Mouse (Mus musculus) kidney, postnatal 25 days (tissue): Measurements from ENCODE around the gene Gcnt2.
"Not testable (repeated sequence)": the region's sequence is repeated elsewhere in the genome, so short reads cannot be mapped to it uniquely, and the experiment has no call there.

Source experiments
- DNase-seq, 2 experiments: peaks; one replicate each; pipeline ENCODE4 v3.0.0; 2021; ENCODE audit warnings: mixed read lengths in 2 of 2

Gene Gcnt2

GRCm38 (mm10) chr13:40875415-40875814 is 15.9 kb downstream of the Gcnt2 start:
- no peak for DNase-seq

- no peak for DNase-seq
These were observed 18.0 kb downstream of the Gcnt2 start for GRCm38 (mm10) chr13:40877589-40877988.

GRCm38 (mm10) chr13:40880557-40880956 is 21.0 kb downstream of the Gcnt2 start:
- DNase-seq, result no peak

GRCm38 (mm10) chr13:40882606-40883005 is 23.1 kb downstream of the Gcnt2 start:
- DNase-seq, result no peak

- peak in 1 of 2 experiments; percentile 75 for DNase-seq
These were observed 24.3 kb downstream of the Gcnt2 start for GRCm38 (mm10) chr13:40883903-40884302.

GRCm38 (mm10) chr13:40884878-40885277 is 25.3 kb downstream of the Gcnt2 start:
- no peak for DNase-seq

GRCm38 (mm10) chr13:40885935-40886642 is 26.5 kb downstream of the Gcnt2 start:
- no peak for DNase-seq

GRCm38 (mm10) chr13:40886643-40887381 is 27.3 kb downstream of the Gcnt2 start:
- DNase-seq, result peak in 1 of 2 experiments; percentile 66

- DNase-seq, result peak; percentile 59 to 74
These were observed 31.0 kb downstream of the Gcnt2 start for GRCm38 (mm10) chr13:40890595-40890994.

GRCm38 (mm10) chr13:40891369-40891768 is 31.8 kb downstream of the Gcnt2 start:
- not testable (repeated sequence) for DNase-seq

- peak in 1 of 2 experiments; percentile 56 for DNase-seq
These were observed 32.5 kb downstream of the Gcnt2 start for GRCm38 (mm10) chr13:40892043-40892442.

GRCm38 (mm10) chr13:40892547-40892946 is 33.0 kb downstream of the Gcnt2 start:
- no peak for DNase-seq

GRCm38 (mm10) chr13:40893573-40893972 is 34.0 kb downstream of the Gcnt2 start:
- DNase-seq, result no peak

GRCm38 (mm10) chr13:40898049-40898690 is 38.6 kb downstream of the Gcnt2 start:
- DNase-seq, result not testable (repeated sequence)

- DNase-seq, result peak; percentile 54 to 64
These were observed 39.1 kb downstream of the Gcnt2 start for GRCm38 (mm10) chr13:40898698-40899097.

GRCm38 (mm10) chr13:40899349-40899993 is 39.9 kb downstream of the Gcnt2 start:
- DNase-seq, result no peak

- DNase-seq, result peak in 1 of 2 experiments; percentile 4
These were observed 40.7 kb downstream of the Gcnt2 start for GRCm38 (mm10) chr13:40899994-40900970.

- peak; percentile 67 to 72 for DNase-seq
These were observed 41.7 kb downstream of the Gcnt2 start for GRCm38 (mm10) chr13:40901263-40901662.

- DNase-seq, result peak in 1 of 2 experiments; percentile 32
These were observed 42.4 kb downstream of the Gcnt2 start for GRCm38 (mm10) chr13:40901831-40902459.

- DNase-seq, result peak in 1 of 2 experiments; percentile 17
These were observed 44.5 kb downstream of the Gcnt2 start for GRCm38 (mm10) chr13:40904080-40904479.

GRCm38 (mm10) chr13:40906528-40906927 is 47.0 kb downstream of the Gcnt2 start:
- peak in 1 of 2 experiments; percentile 26 for DNase-seq
